Mouse (Mus musculus): Measurements from ENCODE around the gene Hspa1a. TPM values are rescaled to one million over a fixed set of nuclear protein-coding genes. Genes with fewer than 3 reads are reported as not detected.
"Not testable (repeated sequence)": the region's sequence is repeated elsewhere in the genome, so short reads cannot be mapped to it uniquely, and the experiment has no call there.

Gene Hspa1a
- polyA plus RNA-seq, 1 experiment from 2014 or later = 13.7 TPM

DNA sequence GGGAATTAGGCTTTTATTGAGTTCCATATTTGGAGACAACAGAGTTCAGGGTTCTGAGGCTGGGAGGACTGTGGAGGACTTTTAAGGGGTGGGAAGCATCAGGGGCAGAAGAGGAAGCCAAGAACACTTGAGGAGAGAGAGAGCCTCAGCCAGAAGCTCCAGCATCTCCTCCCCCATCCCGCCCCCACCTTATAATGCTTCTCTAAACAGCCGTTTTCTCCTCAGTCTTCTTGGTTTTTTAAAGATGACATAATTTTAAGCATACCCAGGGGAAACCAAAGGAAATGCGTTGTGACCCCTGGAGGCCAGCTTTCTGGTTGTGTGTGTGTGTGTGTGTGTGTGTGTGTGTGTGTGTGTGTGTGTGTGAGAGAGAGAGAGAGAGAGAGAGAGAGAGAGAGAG lies 9.8 kb downstream of the Hspa1a start:
- WGBS = 23% methylated on average over 3 of the region's 3 CpGs

DNA sequence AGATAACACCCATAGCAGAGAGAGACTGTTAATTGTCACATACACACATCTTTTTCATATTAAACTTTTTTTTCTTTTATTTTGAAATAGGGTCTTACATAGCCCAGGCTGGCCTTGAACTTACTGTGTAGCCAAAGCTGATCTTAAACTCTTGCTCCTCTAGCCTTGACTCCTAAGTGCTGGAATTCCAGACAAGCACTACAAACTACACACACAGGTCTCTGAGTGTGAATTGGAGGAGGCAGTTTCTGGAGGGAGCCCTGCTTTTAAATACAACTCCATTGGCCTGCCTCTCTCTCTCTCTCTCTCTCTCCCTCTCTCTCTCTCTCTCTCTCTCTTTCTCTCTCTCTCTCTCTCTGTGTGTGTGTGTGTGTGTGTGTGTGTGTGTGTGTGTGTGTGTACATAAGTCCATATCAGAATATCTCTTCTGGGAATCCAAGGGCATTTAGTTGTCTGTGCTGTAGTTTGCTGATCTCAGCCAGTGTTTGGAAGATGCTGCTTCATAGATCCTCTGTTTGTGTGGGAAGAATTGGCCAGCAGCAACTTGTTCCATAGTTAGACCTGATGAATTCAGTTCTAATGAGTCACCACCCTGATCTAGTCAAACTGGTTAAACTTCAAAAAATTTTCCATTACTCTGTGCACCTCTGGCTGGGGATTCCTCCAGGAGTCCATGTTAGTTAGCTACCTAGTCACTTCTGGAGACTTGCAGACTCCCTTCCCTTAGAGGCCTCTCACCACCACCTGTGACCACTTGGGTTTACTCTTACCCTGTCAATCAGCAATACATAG lies 11.1 kb downstream of the Hspa1a start:
- Histone ChIP-seq H3K36me3 (ENCODE audit: control insufficient read depth, insufficient read depth, low read length) (no peaks in the 10 kb centered on the region), H3K9me3 (replicated peaks; ENCODE audit: control insufficient read depth, low read length) (no peaks in the 10 kb centered on the region), H3K27ac (ENCODE audit: low read length) (peak overlapping the region; percentile 99), H3K4me3 (replicated peaks; ENCODE audit: low read length) (no peak overlapping the region), H3K27me3 (ENCODE audit: control insufficient read depth, insufficient read depth, low read length) (no peaks in the 10 kb centered on the region), H3K4me1 (ENCODE audit: control insufficient read depth, insufficient read depth, low read length) (peaks cover 24% of the 10 kb centered on the region), H3K4me2 (ENCODE audit: low read depth, low read length) (no peak overlapping the region), H3K9ac (ENCODE audit: low read length) (no peak overlapping the region)
- ATAC-seq (ENCODE audit: insufficient read depth, low FRiP score) = no peak

More for the DNA sequence above, 9.8 kb downstream of the Hspa1a start:
- Histone ChIP-seq H3K27ac (ENCODE audit: low read length) (peak overlapping the region; percentile 99), H3K9ac (ENCODE audit: low read length) (no peak overlapping the region; the same call in 1 of the 2 replicates), H3K4me1 (ENCODE audit: control insufficient read depth, insufficient read depth, low read length) (peaks cover 24% of the 10 kb centered on the region), H3K27me3 (ENCODE audit: control insufficient read depth, insufficient read depth, low read length) (no peaks in the 10 kb centered on the region), H3K9me3 (replicated peaks; ENCODE audit: control insufficient read depth, low read length) (no peaks in the 10 kb centered on the region), H3K4me3 (replicated peaks; ENCODE audit: low read length) (no peak overlapping the region), H3K36me3 (ENCODE audit: control insufficient read depth, insufficient read depth, low read length) (no peaks in the 10 kb centered on the region), H3K4me2 (ENCODE audit: low read depth, low read length) (no peak overlapping the region)
- ATAC-seq (ENCODE audit: insufficient read depth, low FRiP score) = no peak; the same call in 1 of the 2 replicates

DNA sequence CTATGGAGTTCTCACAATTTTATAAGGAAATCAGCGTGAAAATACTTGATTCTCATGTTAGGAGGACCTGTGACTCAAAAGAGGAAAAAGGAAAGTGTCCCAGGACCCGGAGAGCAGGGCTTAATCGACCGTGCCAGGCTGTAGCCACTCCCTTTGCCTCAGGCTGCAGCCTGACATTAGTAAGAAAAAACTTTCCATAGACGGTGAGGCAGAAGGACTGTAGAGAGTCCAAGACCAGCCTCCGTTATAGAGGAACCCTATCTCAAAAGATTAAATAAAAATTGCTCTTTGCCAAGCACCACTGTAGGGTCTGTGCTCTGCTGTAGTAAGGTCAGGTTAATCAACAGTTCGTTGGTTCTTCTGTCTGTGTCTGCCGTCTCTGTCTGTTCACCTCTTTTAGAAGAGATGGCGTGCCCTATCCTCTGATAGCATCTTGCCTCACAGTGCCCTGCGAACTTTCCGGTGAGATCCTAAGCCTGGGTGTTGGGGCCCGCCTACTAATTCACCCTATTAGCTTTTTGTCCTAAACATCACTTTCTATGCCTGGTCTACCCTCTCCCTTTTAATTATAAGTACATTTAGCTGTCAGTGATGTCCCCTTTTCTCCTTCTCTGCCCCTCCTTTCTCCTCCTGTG lies 12.0 kb downstream of the Hspa1a start:
- no peaks in the 10 kb centered on the region for H3K9me3 ChIP-seq (replicated peaks; ENCODE audit: control insufficient read depth, low read length)
- peak overlapping the region; percentile 66 for H3K4me2 ChIP-seq (ENCODE audit: low read depth, low read length)
- peak overlapping the region; percentile 99 for H3K27ac ChIP-seq (ENCODE audit: low read length)
- H3K36me3 ChIP-seq (ENCODE audit: control insufficient read depth, insufficient read depth, low read length) = no peaks in the 10 kb centered on the region
- WGBS = 13% methylated on average over 12 of the region's 12 CpGs
- H3K27me3 ChIP-seq (ENCODE audit: control insufficient read depth, insufficient read depth, low read length) = 0 out of 2 replicates have a peak, but pooled peaks cover 3% of the 10 kb centered on the region
- H3K9ac ChIP-seq (ENCODE audit: low read length) = peak overlapping the region; percentile 78
- H3K4me1 ChIP-seq (ENCODE audit: control insufficient read depth, insufficient read depth, low read length) = peaks cover 21% of the 10 kb centered on the region
- H3K4me3 ChIP-seq (replicated peaks; ENCODE audit: low read length) = peak overlapping the region; percentile 62
- no peak; the same call in 1 of the 2 replicates for ATAC-seq (ENCODE audit: insufficient read depth, low FRiP score)

DNA sequence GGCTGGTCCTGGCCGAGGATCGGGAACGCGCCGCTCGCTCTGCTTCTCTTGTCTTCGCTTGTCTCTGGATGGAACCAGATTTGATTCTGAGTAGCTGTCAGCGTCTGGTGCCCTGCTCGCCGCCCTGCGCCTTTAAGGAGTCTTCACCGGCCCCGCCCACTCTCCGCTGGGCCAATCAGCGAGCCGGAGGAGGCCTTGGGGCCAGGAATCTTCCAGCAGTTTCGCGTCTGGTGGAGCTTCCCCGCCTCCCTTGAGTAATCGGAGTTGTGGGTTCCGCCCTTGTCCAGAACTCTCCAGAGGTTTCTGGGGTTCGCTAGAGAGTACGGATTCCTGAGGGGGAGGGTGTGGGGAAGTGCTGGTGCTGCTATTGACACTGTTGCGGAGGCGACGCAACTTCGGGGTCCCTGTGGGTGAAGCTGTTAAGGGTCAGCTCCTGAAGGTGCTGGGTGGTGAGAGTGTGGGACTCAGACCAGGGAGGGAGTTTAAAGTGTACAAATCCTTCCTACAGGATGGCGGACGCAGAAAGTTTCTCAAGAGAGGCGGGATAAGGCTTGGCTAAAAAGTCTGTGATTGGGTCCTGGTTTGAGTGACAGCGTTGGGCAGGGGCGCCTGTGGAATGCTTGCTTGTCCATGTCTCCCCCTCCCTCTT lies 12.7 kb downstream of the Hspa1a start, which contains the start of gene Hspa1b:
Gene Hspa1b, minus strand, starts transcription at position 109 of the 649 bp plus-strand sequence.
- Histone ChIP-seq H3K4me2 (ENCODE audit: low read depth, low read length) (peak within 1 kb of the TSS; percentile 66), H3K4me1 (ENCODE audit: control insufficient read depth, insufficient read depth, low read length) (peaks cover 17% of the 10 kb centered on the region), H3K4me3 (replicated peaks; ENCODE audit: low read length) (peak within 1 kb of the TSS; percentile 62), H3K9ac (ENCODE audit: low read length) (peak within 1 kb of the TSS; percentile 78), H3K27ac (ENCODE audit: low read length) (peak within 1 kb of the TSS; percentile 99)
- WGBS = 0% methylated on average over 25 of the region's 32 CpGs
- ATAC-seq (ENCODE audit: insufficient read depth, low FRiP score) = peak; percentile 95
- H3K36me3 ChIP-seq (ENCODE audit: control insufficient read depth, insufficient read depth, low read length); H3K9me3 ChIP-seq (replicated peaks; ENCODE audit: control insufficient read depth, low read length); H3K27me3 ChIP-seq (ENCODE audit: control insufficient read depth, insufficient read depth, low read length): not testable (repeated sequence)

DNA sequence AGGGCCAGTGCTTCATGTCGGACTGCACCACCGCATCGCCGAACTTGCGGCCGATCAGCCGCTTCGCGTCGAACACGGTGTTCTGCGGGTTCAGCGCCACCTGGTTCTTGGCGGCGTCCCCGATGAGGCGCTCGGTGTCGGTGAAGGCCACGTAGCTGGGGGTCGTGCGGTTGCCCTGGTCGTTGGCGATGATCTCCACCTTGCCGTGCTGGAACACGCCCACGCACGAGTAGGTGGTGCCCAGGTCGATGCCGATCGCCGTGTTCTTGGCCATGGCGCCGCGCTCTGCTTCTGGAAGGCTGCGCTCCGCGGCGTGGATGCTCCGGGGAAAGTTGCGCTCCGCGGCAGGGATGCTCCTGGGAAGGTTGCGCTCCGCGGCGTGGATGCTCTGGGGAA lies 13.2 kb downstream of the Hspa1a start:
- Histone ChIP-seq H3K4me1 (ENCODE audit: control insufficient read depth, insufficient read depth, low read length) (peaks cover 17% of the 10 kb centered on the region), H3K4me2 (ENCODE audit: low read depth, low read length) (peak overlapping the region; percentile 48), H3K4me3 (replicated peaks; ENCODE audit: low read length) (peak overlapping the region; percentile 62)
- H3K9ac ChIP-seq (ENCODE audit: low read length); ATAC-seq (ENCODE audit: insufficient read depth, low FRiP score); H3K9me3 ChIP-seq (replicated peaks; ENCODE audit: control insufficient read depth, low read length); H3K36me3 ChIP-seq (ENCODE audit: control insufficient read depth, insufficient read depth, low read length); H3K27me3 ChIP-seq (ENCODE audit: control insufficient read depth, insufficient read depth, low read length); H3K27ac ChIP-seq (ENCODE audit: low read length): not testable (repeated sequence)
- WGBS = under 1% methylated on average over 25 of the region's 47 CpGs

DNA sequence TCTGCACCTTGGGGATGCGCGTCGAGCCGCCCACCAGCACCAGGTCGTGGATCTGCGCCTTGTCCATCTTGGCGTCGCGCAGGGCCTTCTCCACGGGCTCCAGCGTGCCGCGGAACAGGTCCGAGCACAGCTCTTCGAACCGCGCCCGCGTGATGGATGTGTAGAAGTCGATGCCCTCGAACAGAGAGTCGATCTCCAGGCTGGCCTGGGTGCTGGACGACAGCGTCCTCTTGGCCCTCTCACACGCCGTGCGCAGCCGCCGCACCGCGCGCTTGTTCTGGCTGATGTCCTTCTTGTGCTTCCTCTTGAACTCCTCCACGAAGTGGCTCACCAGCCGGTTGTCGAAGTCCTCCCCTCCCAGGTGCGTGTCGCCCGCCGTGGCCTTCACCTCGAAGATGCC lies 14.0 kb downstream of the Hspa1a start:
- peaks cover 17% of the 10 kb centered on the region for H3K4me1 ChIP-seq (ENCODE audit: control insufficient read depth, insufficient read depth, low read length)
- H3K4me2 ChIP-seq (ENCODE audit: low read depth, low read length); H3K4me3 ChIP-seq (replicated peaks; ENCODE audit: low read length); H3K9ac ChIP-seq (ENCODE audit: low read length); H3K27me3 ChIP-seq (ENCODE audit: control insufficient read depth, insufficient read depth, low read length); H3K27ac ChIP-seq (ENCODE audit: low read length); H3K9me3 ChIP-seq (replicated peaks; ENCODE audit: control insufficient read depth, low read length); ATAC-seq (ENCODE audit: insufficient read depth, low FRiP score); H3K36me3 ChIP-seq (ENCODE audit: control insufficient read depth, insufficient read depth, low read length): not testable (repeated sequence)
- 31% methylated on average over 27 of the region's 40 CpGs for WGBS

DNA sequence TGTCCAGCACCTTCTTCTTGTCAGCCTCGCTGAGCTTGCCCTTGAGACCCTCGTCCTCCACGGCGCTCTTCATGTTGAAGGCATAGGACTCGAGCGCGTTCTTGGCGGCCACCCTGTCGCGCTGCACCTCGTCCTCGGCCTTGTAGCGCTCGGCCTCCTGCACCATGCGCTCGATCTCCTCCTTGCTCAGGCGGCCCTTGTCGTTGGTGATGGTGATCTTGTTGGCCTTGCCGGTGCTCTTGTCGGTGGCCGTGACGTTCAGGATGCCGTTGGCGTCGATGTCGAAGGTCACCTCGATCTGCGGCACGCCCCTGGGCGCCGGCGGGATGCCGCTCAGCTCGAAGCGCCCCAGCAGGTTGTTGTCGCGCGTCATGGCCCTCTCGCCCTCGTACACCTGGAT lies 14.7 kb downstream of the Hspa1a start:
- Histone ChIP-seq H3K4me2 (ENCODE audit: low read depth, low read length) (peak overlapping the region; percentile 19; the same call in 1 of the 2 replicates), H3K4me1 (ENCODE audit: control insufficient read depth, insufficient read depth, low read length) (peaks cover 15% of the 10 kb centered on the region), H3K4me3 (replicated peaks; ENCODE audit: low read length) (peak overlapping the region; percentile 11; the same call in 1 of the 2 replicates)
- H3K27me3 ChIP-seq (ENCODE audit: control insufficient read depth, insufficient read depth, low read length); H3K36me3 ChIP-seq (ENCODE audit: control insufficient read depth, insufficient read depth, low read length); H3K9me3 ChIP-seq (replicated peaks; ENCODE audit: control insufficient read depth, low read length); ATAC-seq (ENCODE audit: insufficient read depth, low FRiP score); H3K9ac ChIP-seq (ENCODE audit: low read length); H3K27ac ChIP-seq (ENCODE audit: low read length): not testable (repeated sequence)
- WGBS = 13% methylated on average over 29 of the region's 40 CpGs

DNA sequence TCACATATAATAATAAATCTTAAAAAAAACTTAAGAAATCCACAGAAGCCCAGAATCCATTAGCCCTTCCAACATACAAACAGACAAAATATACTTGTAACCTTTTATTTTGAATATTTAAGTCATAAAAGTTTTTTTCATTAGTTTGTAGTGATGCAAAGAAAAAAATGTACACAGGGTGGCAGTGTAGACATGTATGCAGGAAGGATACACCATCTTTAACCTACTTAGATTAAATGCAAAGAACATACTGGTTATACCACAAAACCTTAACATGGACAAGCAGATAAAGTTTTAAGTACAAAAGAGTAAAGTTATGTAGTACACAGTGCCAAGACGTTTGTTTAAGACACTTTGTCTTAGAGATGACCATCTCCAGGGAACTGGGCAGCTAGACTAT lies 15.6 kb downstream of the Hspa1a start:
- Histone ChIP-seq H3K4me3 (replicated peaks; ENCODE audit: low read length) (no peak overlapping the region), H3K4me1 (ENCODE audit: control insufficient read depth, insufficient read depth, low read length) (peaks cover 8% of the 10 kb centered on the region), H3K9me3 (replicated peaks; ENCODE audit: control insufficient read depth, low read length) (no peaks in the 10 kb centered on the region), H3K36me3 (ENCODE audit: control insufficient read depth, insufficient read depth, low read length) (no peaks in the 10 kb centered on the region), H3K27ac (ENCODE audit: low read length) (no peak overlapping the region), H3K4me2 (ENCODE audit: low read depth, low read length) (no peak overlapping the region), H3K9ac (ENCODE audit: low read length) (no peak overlapping the region), H3K27me3 (ENCODE audit: control insufficient read depth, insufficient read depth, low read length) (0 out of 2 replicates have a peak, but pooled peaks cover 4% of the 10 kb centered on the region)
- ATAC-seq (ENCODE audit: insufficient read depth, low FRiP score) = no peak
- WGBS = 41% methylated on average over 1 of the region's 1 CpGs

DNA sequence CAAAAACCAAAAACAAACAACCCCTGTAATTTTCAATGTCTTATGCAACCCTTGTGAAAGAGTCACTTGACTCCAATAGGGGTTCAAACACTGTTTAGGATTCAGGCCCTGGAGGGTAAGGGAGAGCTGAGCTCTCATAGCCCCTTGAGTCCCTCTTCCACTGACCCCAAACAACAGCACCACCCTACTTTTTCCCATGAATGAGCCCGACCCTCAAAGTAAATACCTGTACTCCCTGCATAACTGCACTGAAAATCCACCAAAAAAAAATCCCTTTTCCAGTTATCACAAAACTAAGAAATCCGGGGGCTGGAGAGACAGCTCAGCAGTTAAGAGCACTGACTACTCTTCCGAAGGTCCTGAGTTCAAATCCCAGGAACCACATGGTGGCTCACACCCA lies 16.1 kb downstream of the Hspa1a start:
- no peaks in the 10 kb centered on the region for H3K9me3 ChIP-seq (replicated peaks; ENCODE audit: control insufficient read depth, low read length)
- 75% methylated on average over 3 of the region's 3 CpGs for WGBS
- H3K36me3 ChIP-seq (ENCODE audit: control insufficient read depth, insufficient read depth, low read length) = no peaks in the 10 kb centered on the region
- H3K4me2 ChIP-seq (ENCODE audit: low read depth, low read length) = no peak overlapping the region
- no peak overlapping the region for H3K27ac ChIP-seq (ENCODE audit: low read length)
- no peak overlapping the region for H3K9ac ChIP-seq (ENCODE audit: low read length)
- H3K27me3 ChIP-seq (ENCODE audit: control insufficient read depth, insufficient read depth, low read length) = 0 out of 2 replicates have a peak, but pooled peaks cover 4% of the 10 kb centered on the region
- ATAC-seq (ENCODE audit: insufficient read depth, low FRiP score) = no peak
- peaks cover 6% of the 10 kb centered on the region for H3K4me1 ChIP-seq (ENCODE audit: control insufficient read depth, insufficient read depth, low read length)
- H3K4me3 ChIP-seq (replicated peaks; ENCODE audit: low read length) = no peak overlapping the region
